Mouse (Mus musculus) small intestine, adult 2 months (tissue): Measurements from ENCODE around the gene Opa3.

Source experiments
- CTCF ChIP-seq: fragments of 200-500 bp; IDR thresholded peaks from 2 replicates; pipeline ENCODE4 v1.5.1; 2012; ENCODE audit warnings: low read depth, mild to moderate bottlenecking, control low read depth, inconsistent platforms, low read length, moderate library complexity, mixed read lengths; ENCODE audit not compliant: insufficient replicate concordance, insufficient read length; ENCODE audit errors: extremely low read depth
- POLR2A ChIP-seq: fragments of 200-500 bp; IDR thresholded peaks from 2 replicates; pipeline ENCODE4 v1.6.1; 2012; ENCODE audit warnings: low read depth, mild to moderate bottlenecking, control low read depth, inconsistent platforms, low read length, moderate library complexity

GRCm38 (mm10) chr7:19282385-19282784 lies 54.3 kb downstream of the Opa3 start, which contains the start of gene Rtn2:
- TF ChIP-seq CTCF (no peak), POLR2A (no peak)
